Comparison of ENCODE assay signal across 27 mouse cellular contexts in the genomic region with DNA sequence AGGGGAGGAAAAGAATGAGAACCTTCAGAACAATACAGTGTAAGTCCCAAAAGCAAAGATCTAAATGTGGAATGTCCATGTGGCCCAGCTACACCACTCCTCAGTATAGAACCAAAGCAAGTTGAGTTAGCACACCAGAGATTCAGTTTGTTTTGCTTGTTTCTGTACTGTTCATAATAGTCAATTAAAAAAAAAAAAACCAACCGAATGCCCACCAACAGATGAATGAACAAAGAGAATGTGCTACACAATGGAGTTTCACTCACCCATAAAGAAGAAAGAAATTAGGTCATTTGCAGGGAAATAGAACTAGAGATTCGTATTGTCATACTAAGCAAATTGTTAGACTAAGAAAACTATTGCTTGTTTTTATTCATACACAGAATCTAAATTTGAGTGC.
"Had no signal": no experiment of that assay in that cellular context is flagged by ENCODE, and none has a peak within 500 bp of the region (broad histone marks: within the 10 kb centered on the region; RNA-seq: fewer than 3 reads in every experiment).

No protein-coding gene starts in this region.

- H3K4me3 ChIP-seq: embryonic facial prominence, embryonic 10.5 days; embryonic facial prominence, embryonic 12.5 days; embryonic facial prominence, embryonic 13.5 days; embryonic facial prominence, embryonic 15.5 days; erythroblast, embryonic 14.5 days; forebrain, embryonic 10.5 days; forebrain, embryonic 12.5 days; forebrain, embryonic 13.5 days; forebrain, embryonic 15.5 days; gastrocnemius, adult 2 months; heart, adult 2 months had no signal

- H3K36me3 ChIP-seq: embryonic facial prominence, embryonic 10.5 days; embryonic facial prominence, embryonic 12.5 days; embryonic facial prominence, embryonic 13.5 days; embryonic facial prominence, embryonic 15.5 days; forebrain, embryonic 10.5 days; forebrain, embryonic 12.5 days; forebrain, embryonic 15.5 days had no signal

- H3K27me3 ChIP-seq: embryonic facial prominence, embryonic 12.5 days; embryonic facial prominence, embryonic 13.5 days; embryonic facial prominence, embryonic 15.5 days; forebrain, embryonic 12.5 days; forebrain, embryonic 13.5 days; forebrain, embryonic 15.5 days had no signal

- ATAC-seq: forebrain, embryonic 13.5 days; forebrain, embryonic 14.5 days; forebrain, embryonic 15.5 days; forebrain, embryonic 16.5 days; forebrain, postnatal 0 days had no signal

- H3K4me1 ChIP-seq: embryonic facial prominence, embryonic 10.5 days; embryonic facial prominence, embryonic 12.5 days; embryonic facial prominence, embryonic 13.5 days; embryonic facial prominence, embryonic 15.5 days; forebrain, embryonic 10.5 days; forebrain, embryonic 12.5 days; forebrain, embryonic 13.5 days; forebrain, embryonic 15.5 days had no signal

- DNase-seq: cerebellum, adult 8-10 months; cerebellum, adult 9-10 months; cerebellum, adult 9-11 months; cerebellum, postnatal 10 days; cerebellum, postnatal 14 days; cerebellum, postnatal 25 days; cerebellum, postnatal 36 days; embryo, embryonic 11 days; forebrain, postnatal 0 days; gastrocnemius, adult 2 months; gastrocnemius, postnatal 10 days; gastrocnemius, postnatal 14 days; gastrocnemius, postnatal 25 days; gastrocnemius, postnatal 36 days; heart, adult 18-20 months; heart, adult 2 months had no signal

- H3K27ac ChIP-seq: embryonic facial prominence, embryonic 10.5 days; embryonic facial prominence, embryonic 12.5 days; embryonic facial prominence, embryonic 13.5 days; embryonic facial prominence, embryonic 15.5 days; forebrain, embryonic 10.5 days; forebrain, embryonic 12.5 days; forebrain, embryonic 13.5 days; forebrain, embryonic 15.5 days; gastrocnemius, adult 2 months; heart, adult 2 months had no signal
